Mouse (Mus musculus) forebrain, embryonic 15.5 days (tissue): ENCODE data around the gene Gm21897. TPM values are rescaled to one million over a fixed set of nuclear protein-coding genes. Genes with fewer than 3 reads are reported as not detected.

Experiments
- ATAC-seq: fragments of 200-750 bp; cut with Nextera tagmentation; replicated peaks from 2 replicates; pipeline ENCODE4 v1.8.0; 2017; ENCODE audit warnings: mild to moderate bottlenecking, moderate TSS enrichment, moderate library complexity
- H3K27ac ChIP-seq: fragments of 300-500 bp; sonication (generic); replicated peaks from 2 replicates; pipeline ENCODE4 v1.5.1; 2015; ENCODE audit warnings: mild to moderate bottlenecking, inconsistent platforms
- H3K27me3 ChIP-seq: fragments of 300-500 bp; sonication (generic); 2 replicates; pipeline ENCODE4 v1.6.1; 2015; ENCODE audit warnings: inconsistent platforms
- H3K36me3 ChIP-seq: fragments of 300-500 bp; sonication (generic); 2 replicates; pipeline ENCODE4 v1.6.1; 2015; ENCODE audit warnings: mild to moderate bottlenecking, inconsistent platforms
- H3K4me1 ChIP-seq: fragments of 300-500 bp; sonication (generic); 2 replicates; pipeline ENCODE4 v1.6.1; 2015; ENCODE audit warnings: inconsistent platforms
- H3K4me2 ChIP-seq: fragments of 300-500 bp; sonication (generic); replicated peaks from 2 replicates; pipeline ENCODE4 v1.6.1; 2015; ENCODE audit warnings: mild to moderate bottlenecking, inconsistent platforms
- H3K4me3 ChIP-seq: fragments of 300-500 bp; sonication (generic); 2 replicates; pipeline ENCODE4 v1.5.1; 2015; ENCODE audit warnings: mild to moderate bottlenecking, inconsistent platforms
- H3K9ac ChIP-seq: fragments of 300-500 bp; sonication (generic); replicated peaks from 2 replicates; pipeline ENCODE4 v1.6.1; 2015; ENCODE audit warnings: mild to moderate bottlenecking, inconsistent platforms
- H3K9me3 ChIP-seq: fragments of 300-500 bp; sonication (generic); 2 replicates; pipeline ENCODE4 v1.6.1; 2016; ENCODE audit warnings: inconsistent platforms
- WGBS: fragments of 180-500 bp; shearing (Covaris S2); methylation state at CpG from one replicate; pipeline ENCODE4 v1.1.7; 2015; ENCODE audit warnings: mixed read lengths; 5-methylcytosine and 5-hydroxymethylcytosine counted together
- polyA plus RNA-seq: library from polyadenylated mRNA; unstranded; fragments of >200 nt; fragmentation: Nextera tagmentation; extraction: Ambion mirVana; gene quantifications from 2 replicates; pipeline ENCODE4 v1.2.1, GENCODE M21; 2015

The Gm21897 gene
- polyA plus RNA-seq, 1 experiment from 2014 or later = not detected

GRCm38 (mm10) chr16:15355339-15355738 is 38.1 kb downstream of the Gm21897 start:
- H3K36me3 ChIP-seq = no peaks in the 10 kb centered on the region
- no peak overlapping the region for H3K4me2 ChIP-seq
- ATAC-seq = no peak
- 86% methylated on average over 1 of the region's 1 CpGs for WGBS
- H3K9me3 ChIP-seq = no peaks in the 10 kb centered on the region
- H3K27me3 ChIP-seq = no peaks in the 10 kb centered on the region
- H3K27ac ChIP-seq = no peak overlapping the region
- H3K4me1 ChIP-seq = no peaks in the 10 kb centered on the region
- no peak overlapping the region for H3K4me3 ChIP-seq
- H3K9ac ChIP-seq = no peak overlapping the region

- no peak overlapping the region for H3K9ac ChIP-seq
- no peak overlapping the region for H3K4me3 ChIP-seq
- H3K36me3 ChIP-seq = no peaks in the 10 kb centered on the region
- H3K4me1 ChIP-seq = no peaks in the 10 kb centered on the region
- no peak for ATAC-seq
- no peak overlapping the region for H3K27ac ChIP-seq
- H3K4me2 ChIP-seq = no peak overlapping the region
- no peaks in the 10 kb centered on the region for H3K9me3 ChIP-seq
- H3K27me3 ChIP-seq = no peaks in the 10 kb centered on the region
Observed at GRCm38 (mm10) chr16:15357766-15358165, 40.5 kb downstream of the Gm21897 start.

GRCm38 (mm10) chr16:15359110-15359782 is 42.0 kb downstream of the Gm21897 start:
- Histone ChIP-seq H3K27ac (no peak overlapping the region), H3K4me2 (no peak overlapping the region), H3K4me1 (no peaks in the 10 kb centered on the region), H3K9ac (no peak overlapping the region), H3K27me3 (no peaks in the 10 kb centered on the region), H3K9me3 (no peaks in the 10 kb centered on the region), H3K4me3 (no peak overlapping the region), H3K36me3 (no peaks in the 10 kb centered on the region)
- no peak for ATAC-seq
- WGBS = 80% methylated on average over 3 of the region's 3 CpGs

GRCm38 (mm10) chr16:15360825-15361224 is 43.6 kb downstream of the Gm21897 start:
- ATAC-seq = no peak
- no peaks in the 10 kb centered on the region for H3K36me3 ChIP-seq
- H3K4me3 ChIP-seq = no peak overlapping the region
- H3K4me1 ChIP-seq = no peaks in the 10 kb centered on the region
- H3K4me2 ChIP-seq = no peak overlapping the region
- H3K9ac ChIP-seq = no peak overlapping the region
- H3K9me3 ChIP-seq = no peaks in the 10 kb centered on the region
- H3K27ac ChIP-seq = no peak overlapping the region
- H3K27me3 ChIP-seq = no peaks in the 10 kb centered on the region
